Mouse (Mus musculus) E14TG2a.4 (cell line): ENCODE data around the gene Wdr1.

Experiments used
- H3K27me3 ChIP-seq: 2 replicates; pipeline ENCODE4 v1.6.1; 2014; ENCODE audit warnings: low read length, control low read depth; ENCODE audit not compliant: insufficient read depth
- H3K36me3 ChIP-seq: 2 replicates; pipeline ENCODE4 v1.6.1; 2014; ENCODE audit warnings: low read length, control low read depth; ENCODE audit not compliant: insufficient read depth
- H3K4me1 ChIP-seq: replicated peaks from 2 replicates; pipeline ENCODE4 v1.6.1; 2014; ENCODE audit warnings: low read depth, low read length, control low read depth
- H3K4me3 ChIP-seq: replicated peaks from 2 replicates; pipeline ENCODE4 v1.5.1; 2014; ENCODE audit warnings: mild to moderate bottlenecking, low read length
- H3K9me3 ChIP-seq: 2 replicates; pipeline ENCODE4 v1.6.1; 2014; ENCODE audit warnings: low read length, control low read depth
- CTCF ChIP-seq: conservative IDR thresholded peaks from 2 replicates; pipeline ENCODE4 v1.5.1; 2014; ENCODE audit warnings: low read length
- NANOG ChIP-seq: IDR thresholded peaks from 2 replicates; pipeline ENCODE4 v1.6.1; 2014; ENCODE audit warnings: borderline replicate concordance, low read length, mixed read lengths
- POU5F1 ChIP-seq: IDR thresholded peaks from 2 replicates; pipeline ENCODE4 v1.6.1; 2014; ENCODE audit warnings: low read length, borderline replicate concordance

Gene Wdr1

GRCm38 (mm10) chr5:38553491-38553890, 9.5 kb downstream of the Wdr1 start:
- peaks cover 96% of the 10 kb centered on the region for H3K4me1 ChIP-seq
- no peaks in the 10 kb centered on the region for H3K9me3 ChIP-seq
- no peak for TF ChIP-seq CTCF
- no peak for TF ChIP-seq POU5F1
- TF ChIP-seq NANOG: no peak
- H3K36me3 ChIP-seq: peaks cover 100% of the 10 kb centered on the region
- H3K27me3 ChIP-seq: no peaks in the 10 kb centered on the region
- peak overlapping the region; percentile 21; the same call in 1 of the 2 replicates for H3K4me3 ChIP-seq

- no peaks in the 10 kb centered on the region for H3K9me3 ChIP-seq
- peaks cover 100% of the 10 kb centered on the region for H3K36me3 ChIP-seq
- no peak for TF ChIP-seq CTCF
- TF ChIP-seq POU5F1: no peak
- no peak for TF ChIP-seq NANOG
- H3K4me1 ChIP-seq: peaks cover 93% of the 10 kb centered on the region
- no peak overlapping the region for H3K4me3 ChIP-seq
- H3K27me3 ChIP-seq: no peaks in the 10 kb centered on the region
Observed at GRCm38 (mm10) chr5:38552615-38553014, 10.4 kb downstream of the Wdr1 start.

GRCm38 (mm10) chr5:38550221-38550768, 12.7 kb downstream of the Wdr1 start:
- H3K4me3 ChIP-seq: no peak overlapping the region
- peaks cover 100% of the 10 kb centered on the region for H3K36me3 ChIP-seq
- H3K4me1 ChIP-seq: peaks cover 84% of the 10 kb centered on the region
- TF ChIP-seq POU5F1: no peak
- TF ChIP-seq CTCF: no peak
- TF ChIP-seq NANOG: no peak
- no peaks in the 10 kb centered on the region for H3K27me3 ChIP-seq
- H3K9me3 ChIP-seq: no peaks in the 10 kb centered on the region

GRCm38 (mm10) chr5:38549461-38549909, 13.5 kb downstream of the Wdr1 start:
- H3K9me3 ChIP-seq: no peaks in the 10 kb centered on the region
- H3K27me3 ChIP-seq: no peaks in the 10 kb centered on the region
- H3K36me3 ChIP-seq: peaks cover 100% of the 10 kb centered on the region
- TF ChIP-seq CTCF (no peak), POU5F1 (no peak), NANOG (no peak)
- peaks cover 79% of the 10 kb centered on the region for H3K4me1 ChIP-seq
- H3K4me3 ChIP-seq: no peak overlapping the region

GRCm38 (mm10) chr5:38547375-38547774, 15.6 kb downstream of the Wdr1 start:
- Histone ChIP-seq H3K27me3 (no peaks in the 10 kb centered on the region), H3K4me3 (no peak overlapping the region), H3K4me1 (peaks cover 59% of the 10 kb centered on the region), H3K36me3 (peaks cover 100% of the 10 kb centered on the region), H3K9me3 (no peaks in the 10 kb centered on the region)
- no peak for TF ChIP-seq NANOG
- no peak for TF ChIP-seq POU5F1
- no peak for TF ChIP-seq CTCF

GRCm38 (mm10) chr5:38544423-38545415, 18.3 kb downstream of the Wdr1 start:
- no peak for TF ChIP-seq POU5F1
- TF ChIP-seq CTCF: no peak
- TF ChIP-seq NANOG: no peak
- no peak overlapping the region for H3K4me3 ChIP-seq
- H3K27me3 ChIP-seq: no peaks in the 10 kb centered on the region
- H3K4me1 ChIP-seq: peaks cover 32% of the 10 kb centered on the region
- peaks cover 100% of the 10 kb centered on the region for H3K36me3 ChIP-seq
- no peaks in the 10 kb centered on the region for H3K9me3 ChIP-seq

- Histone ChIP-seq H3K9me3 (no peaks in the 10 kb centered on the region), H3K27me3 (no peaks in the 10 kb centered on the region)
- no peak for TF ChIP-seq POU5F1
- no peak for TF ChIP-seq NANOG
- TF ChIP-seq CTCF: no peak
Observed at GRCm38 (mm10) chr5:38543496-38544217, 19.4 kb downstream of the Wdr1 start.

GRCm38 (mm10) chr5:38541728-38542127, 21.3 kb downstream of the Wdr1 start:
- Histone ChIP-seq H3K4me3 (no peak overlapping the region), H3K9me3 (no peaks in the 10 kb centered on the region), H3K4me1 (peaks cover 8% of the 10 kb centered on the region), H3K27me3 (no peaks in the 10 kb centered on the region), H3K36me3 (peaks cover 100% of the 10 kb centered on the region)
- TF ChIP-seq POU5F1 (no peak), NANOG (no peak), CTCF (no peak)

More at GRCm38 (mm10) chr5:38543496-38544217, 19.4 kb downstream of the Wdr1 start:
- Histone ChIP-seq H3K4me1 (peaks cover 22% of the 10 kb centered on the region), H3K36me3 (peaks cover 100% of the 10 kb centered on the region), H3K4me3 (no peak overlapping the region)
